Mouse (Mus musculus): Measurements from ENCODE around the gene Lgals3.

GRCm38 (mm10) chr14:47421606-47422005, 54.1 kb downstream of the Lgals3 start:
- TF ChIP-seq MAX (IDR thresholded peaks at IDR 0.05) (no peak), CEBPB (IDR thresholded peaks at IDR 0.05; ENCODE audit: low read depth) (no peak)
